Mouse (Mus musculus) thymus, adult 2 months (tissue): ENCODE data around the gene Nip7. TPM values are rescaled to one million over a fixed set of nuclear protein-coding genes. Genes with fewer than 3 reads are reported as not detected.

ENCODE experiments used
- DNase-seq: peaks from one replicate; pipeline ENCODE4 v3.0.0; 2021
- H3K27ac ChIP-seq: fragments of 200-500 bp; 2 replicates; pipeline ENCODE4 v1.5.1; 2012; ENCODE audit warnings: low read length, control low read depth; ENCODE audit not compliant: control insufficient read depth, insufficient read depth
- H3K27me3 ChIP-seq: fragments of 200-500 bp; 2 replicates; pipeline ENCODE4 v1.6.1; 2012; ENCODE audit warnings: mild to moderate bottlenecking, low read length, moderate library complexity, mixed read lengths; ENCODE audit not compliant: control insufficient read depth, insufficient read depth
- H3K36me3 ChIP-seq: fragments of 200-500 bp; 2 replicates; pipeline ENCODE4 v1.6.1; 2012; ENCODE audit warnings: mild to moderate bottlenecking, low read length, moderate library complexity; ENCODE audit not compliant: control insufficient read depth, insufficient read depth
- H3K4me1 ChIP-seq: fragments of 200-500 bp; replicated peaks from 2 replicates; pipeline ENCODE4 v1.6.1; 2012; ENCODE audit warnings: low read length; ENCODE audit not compliant: control insufficient read depth, insufficient read depth
- H3K4me3 ChIP-seq: fragments of 200-500 bp; 2 replicates; pipeline ENCODE4 v1.5.1; 2012; ENCODE audit warnings: mild to moderate bottlenecking, low read length, control low read depth, moderate library complexity; ENCODE audit not compliant: control insufficient read depth, insufficient read depth
- CTCF ChIP-seq: fragments of 200-500 bp; IDR thresholded peaks from 2 replicates; pipeline ENCODE4 v1.5.1; 2012; ENCODE audit warnings: mild to moderate bottlenecking, control low read depth, low read length, moderate library complexity, borderline replicate concordance; ENCODE audit not compliant: control insufficient read depth, poor library complexity, insufficient read depth; ENCODE audit errors: extremely low read depth
- POLR2A ChIP-seq: fragments of 200-500 bp; IDR thresholded peaks from 2 replicates; pipeline ENCODE4 v1.6.1; 2012; ENCODE audit warnings: mild to moderate bottlenecking, low read length, control low read depth, moderate library complexity; ENCODE audit not compliant: control insufficient read depth, poor library complexity, insufficient read depth; ENCODE audit errors: extremely low read depth
- WGBS: fragments of 180-500 bp; shearing (Covaris S2); methylation state at CpG from one replicate; pipeline ENCODE4 v1.1.7; 2018; 5-methylcytosine and 5-hydroxymethylcytosine counted together
- polyA plus RNA-seq: library from polyadenylated mRNA; depleted of rRNA; stranded (reverse); fragments of >200 nt; gene quantifications from 2 replicates; pipeline ENCODE4 v1.2.3, GENCODE M21; 2012; rRNA removed

The Nip7 gene
- polyA plus RNA-seq, 1 experiment, result 34.1 TPM

DNA sequence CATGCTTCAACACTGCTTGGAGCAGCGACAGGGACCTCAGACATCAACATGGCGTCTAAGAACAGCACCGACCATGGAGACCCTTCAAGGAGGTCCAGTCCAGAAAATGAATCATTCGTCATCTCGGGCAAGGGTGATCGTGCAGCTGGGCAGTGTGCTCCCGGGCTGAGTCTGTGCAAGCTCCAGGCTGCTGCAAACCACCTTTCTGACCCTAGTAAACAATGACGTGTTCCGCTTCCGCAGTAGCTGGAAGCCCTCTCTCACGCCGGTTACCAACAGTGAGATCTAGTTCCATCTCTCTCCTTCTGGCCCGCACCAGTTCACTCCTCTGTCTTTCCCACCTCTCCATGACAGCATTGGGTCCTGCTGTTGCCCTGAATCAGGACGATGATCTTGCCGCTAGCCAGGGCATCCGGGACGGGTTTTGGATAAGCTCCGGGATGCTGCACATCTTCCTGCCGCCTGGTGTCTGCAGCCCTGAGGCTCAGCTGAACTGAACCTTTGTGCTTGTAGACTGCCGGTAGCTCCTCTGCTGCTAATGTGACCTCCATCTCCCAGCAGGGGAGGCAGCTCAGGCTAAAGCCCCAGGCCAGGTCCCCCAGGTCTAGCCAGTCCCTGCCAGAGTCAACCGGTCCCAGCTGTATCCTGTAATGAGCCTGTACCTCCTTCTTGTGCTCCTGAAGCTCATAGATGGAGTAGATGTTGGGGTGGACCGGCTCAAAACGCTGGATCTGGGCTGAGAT lies 52.5 kb downstream of the Nip7 start:
- Histone ChIP-seq H3K4me3 (no peak overlapping the region), H3K36me3 (no peaks in the 10 kb centered on the region), H3K27ac (no peak overlapping the region), H3K27me3 (no peaks in the 10 kb centered on the region), H3K4me1 (no peaks in the 10 kb centered on the region)
- DNase-seq, result no peak
- TF ChIP-seq CTCF (no peak), POLR2A (no peak)
- 92% methylated on average over 23 of the region's 23 CpGs for WGBS

DNA sequence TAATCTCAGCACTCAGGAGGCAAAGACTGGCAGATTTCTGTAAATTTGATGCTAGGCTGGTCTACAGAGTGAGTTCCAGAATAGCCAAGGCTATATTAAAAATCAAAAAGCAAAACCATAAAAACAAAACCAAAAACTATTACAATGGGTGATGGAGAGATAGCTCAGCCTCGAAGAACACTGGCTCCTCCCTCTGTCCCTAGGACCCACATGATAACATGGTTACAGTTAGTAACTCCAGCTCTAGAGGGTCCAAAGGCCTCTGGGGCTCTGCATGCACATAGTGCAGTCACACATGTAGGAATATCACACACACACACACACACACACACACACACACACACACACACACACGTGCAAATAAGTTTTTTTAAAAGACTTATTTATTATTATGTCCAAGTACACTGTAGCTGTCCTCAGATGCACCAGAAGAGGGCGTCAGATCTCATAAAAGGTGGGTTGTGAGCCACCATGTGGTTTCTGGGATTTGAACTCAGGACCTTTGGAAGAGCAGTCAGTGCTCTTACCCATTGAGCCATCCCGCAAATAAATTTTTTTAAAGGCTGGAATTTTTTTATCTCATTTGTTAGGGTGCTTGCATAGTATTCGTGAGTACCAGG lies 53.2 kb downstream of the Nip7 start:
- WGBS, result 79% methylated on average over 5 of the region's 5 CpGs
- TF ChIP-seq POLR2A (no peak), CTCF (no peak)

More for the DNA sequence above, 53.2 kb downstream of the Nip7 start:
- peaks cover 7% of the 10 kb centered on the region for H3K4me1 ChIP-seq
- no peaks in the 10 kb centered on the region for H3K27me3 ChIP-seq
- H3K36me3 ChIP-seq, result no peaks in the 10 kb centered on the region
- no peak for DNase-seq
- H3K4me3 ChIP-seq, result no peak overlapping the region
- H3K27ac ChIP-seq, result no peak overlapping the region

Other genes with a start within 250 kb of the Nip7 start
- gene Has3, start 186.6 kb upstream of the Nip7 start, polyA plus RNA-seq, result 1.4 and 2.0 TPM in 2 replicates
- gene Utp4, start 163.2 kb upstream of the Nip7 start, polyA plus RNA-seq, result 35.8 and 36.6 TPM in 2 replicates
- 4.5 and 4.6 TPM in 2 replicates for gene Sntb2, start 121.1 kb upstream of the Nip7 start, polyA plus RNA-seq
- 31.2 and 31.6 TPM in 2 replicates for gene Vps4a, start 25.7 kb upstream of the Nip7 start, polyA plus RNA-seq
- 32.2 and 41.4 TPM in 2 replicates for gene Pdf, start 8.3 kb upstream of the Nip7 start, polyA plus RNA-seq
- gene Cog8, start 188 bp upstream of the Nip7 start, polyA plus RNA-seq, result 59.7 and 68.6 TPM in 2 replicates
- gene Tmed6, start 8.8 kb downstream of the Nip7 start, polyA plus RNA-seq, result 0.20 TPM in 2 replicates
- gene Terf2, start 39.7 kb downstream of the Nip7 start, polyA plus RNA-seq, result 30.9 and 31.5 TPM in 2 replicates
- 62.1 and 65.6 TPM in 2 replicates for gene Cyb5b, start 93.8 kb downstream of the Nip7 start, polyA plus RNA-seq
- 36.0 and 40.3 TPM in 2 replicates for gene Nfat5, start 236.6 kb downstream of the Nip7 start, polyA plus RNA-seq